Comparison of ENCODE assay signal across 13 mouse cellular contexts in the genomic region with DNA sequence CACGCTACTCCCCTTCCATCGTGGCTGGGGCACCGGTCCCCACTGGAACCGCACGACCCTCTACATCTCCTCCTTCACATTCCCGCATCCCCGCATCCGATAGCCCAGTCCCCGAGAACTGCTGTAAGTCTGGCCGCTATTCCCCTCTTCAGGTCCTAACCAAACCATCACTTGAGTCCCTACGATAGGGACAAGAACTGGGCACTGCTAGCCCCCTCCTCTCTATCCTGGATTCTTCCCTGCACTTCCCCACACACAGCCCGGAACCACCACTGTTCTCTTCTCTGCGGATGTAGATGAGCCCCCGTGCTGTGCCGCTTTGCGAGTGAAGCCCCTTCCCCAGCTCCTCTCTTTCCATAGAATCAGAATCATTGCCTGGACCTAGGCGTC. TPM values are rescaled to one million over a fixed set of nuclear protein-coding genes. Genes with fewer than 3 reads are reported as not detected.
A peak's percentile ranks its signal among the peaks of the same experiment; 100 is the strongest.
DNase-seq lines count a peak whose midpoint lies in the region; ATAC-seq and TF ChIP-seq lines count a peak whose summit lies in the region.
"Had no signal": no experiment of that assay in that cellular context is flagged by ENCODE, and none has a peak within 500 bp of the region (broad histone marks: within the 10 kb centered on the region; RNA-seq: fewer than 3 reads in every experiment).

No protein-coding gene starts in this region.

- H3K4me3 ChIP-seq in kidney, embryonic 16.5 days (ENCODE audit: low read length) = peak overlapping the region; percentile 68
- H3K4me3 ChIP-seq in kidney, adult 2 months (ENCODE audit: insufficient read depth, low read depth, low read length) = no peak overlapping the region
- H3K4me3 ChIP-seq in embryonic facial prominence, embryonic 15.5 days (replicated peaks) = peak overlapping the region; percentile 65
- peak overlapping the region; percentile 61 for H3K4me3 ChIP-seq in intestine, embryonic 14.5 days (ENCODE audit: low read depth, low read length)

- 0 out of 2 replicates have a peak, but pooled peaks cover 6% of the 10 kb centered on the region for H3K4me1 ChIP-seq in kidney, embryonic 16.5 days (ENCODE audit: insufficient read depth, low read length)
- no peaks in the 10 kb centered on the region for H3K4me1 ChIP-seq in kidney, adult 2 months (ENCODE audit: control insufficient read depth, insufficient read depth, low read length)
- H3K4me1 ChIP-seq in embryonic facial prominence, embryonic 15.5 days = peaks cover 14% of the 10 kb centered on the region
- 0 out of 2 replicates have a peak, but pooled peaks cover 6% of the 10 kb centered on the region for H3K4me1 ChIP-seq in intestine, embryonic 14.5 days (replicated peaks; ENCODE audit: control insufficient read depth, insufficient read depth, low read length)

- H3K4me2 ChIP-seq in kidney, embryonic 16.5 days (replicated peaks; ENCODE audit: low read depth, low read length) = peak overlapping the region; percentile 99
- H3K4me2 ChIP-seq in embryonic facial prominence, embryonic 15.5 days (replicated peaks) = peak overlapping the region; percentile 98
- H3K4me2 ChIP-seq in intestine, embryonic 14.5 days (ENCODE audit: low read length) = peak overlapping the region; percentile 89

- no peaks in the 10 kb centered on the region for H3K36me3 ChIP-seq in kidney, embryonic 16.5 days (ENCODE audit: insufficient read depth, low read length)
- H3K36me3 ChIP-seq in kidney, adult 2 months (ENCODE audit: control insufficient read depth, insufficient read depth, low read length) = peaks cover 1% of the 10 kb centered on the region
- H3K36me3 ChIP-seq in embryonic facial prominence, embryonic 15.5 days = no peaks in the 10 kb centered on the region
- H3K36me3 ChIP-seq in intestine, embryonic 14.5 days (ENCODE audit: control insufficient read depth, insufficient read depth, low read length) = no peaks in the 10 kb centered on the region

- no peak for DNase-seq in kidney, adult 2 months
- no peak for DNase-seq in intestine, embryonic 14.5 days (ENCODE audit: low spot score)
- DNase-seq in neural tube, embryonic 10.5 days (ENCODE audit: extremely low spot score, low spot score) = peak; percentile 42
- DNase-seq in thymus, postnatal 14 days = no peak
- DNase-seq in left cerebral cortex, adult 18-20 months (ENCODE audit: low spot score in 2 of 2) = no peak
- no peak for DNase-seq in c-Kit-positive CD71-positive TER-119-positive erythroid progenitor cells, embryonic 14.5 days (ENCODE audit: low spot score)
- DNase-seq: cerebellum, adult 8-10 months; lung, postnatal 4 days; retina, postnatal 1 day; thymus, postnatal 36 days had no signal

- H3K27me3 ChIP-seq in kidney, embryonic 16.5 days (ENCODE audit: insufficient read depth, low read length) = peaks cover 21% of the 10 kb centered on the region
- H3K27me3 ChIP-seq in kidney, adult 2 months (replicated peaks; ENCODE audit: control insufficient read depth, insufficient read depth, low read length) = no peaks in the 10 kb centered on the region
- peaks cover 37% of the 10 kb centered on the region for H3K27me3 ChIP-seq in embryonic facial prominence, embryonic 15.5 days
- peaks cover 21% of the 10 kb centered on the region for H3K27me3 ChIP-seq in intestine, embryonic 14.5 days (replicated peaks; ENCODE audit: control insufficient read depth, insufficient read depth, low read length)

- 2% methylated on average over 17 of the region's 17 CpGs for WGBS in kidney, embryonic 16.5 days
- 8% methylated on average over 17 of the region's 17 CpGs for WGBS in kidney, adult 2 months
- 3% methylated on average over 17 of the region's 17 CpGs for WGBS in embryonic facial prominence, embryonic 15.5 days
- WGBS in intestine, embryonic 14.5 days = 3% methylated on average over 17 of the region's 17 CpGs

- no peak for TF ChIP-seq CTCF in kidney, adult 2 months (conservative IDR thresholded peaks at IDR 0.05; ENCODE audit: insufficient read depth, insufficient read length, low read depth, low read length)

- H3K9ac ChIP-seq in kidney, embryonic 16.5 days (replicated peaks; ENCODE audit: low read length) = no peak overlapping the region
- no peak overlapping the region for H3K9ac ChIP-seq in embryonic facial prominence, embryonic 15.5 days
- H3K9ac ChIP-seq in intestine, embryonic 14.5 days (ENCODE audit: low read length) = no peak overlapping the region

- H3K27ac ChIP-seq in kidney, embryonic 16.5 days (ENCODE audit: low read length) = no peak overlapping the region
- no peak overlapping the region for H3K27ac ChIP-seq in kidney, adult 2 months (ENCODE audit: insufficient read depth, low read depth, low read length)
- no peak overlapping the region for H3K27ac ChIP-seq in embryonic facial prominence, embryonic 15.5 days (replicated peaks)
- no peak overlapping the region for H3K27ac ChIP-seq in intestine, embryonic 14.5 days (ENCODE audit: low read depth)

- no peak for TF ChIP-seq POLR2A in kidney, adult 2 months (IDR thresholded peaks at IDR 0.05; ENCODE audit: low read depth, low read length)

- ATAC-seq in kidney, embryonic 16.5 days (ENCODE audit: low FRiP score, low TSS enrichment) = no peak
- no peak for ATAC-seq in embryonic facial prominence, embryonic 15.5 days (ENCODE audit: insufficient number of reproducible peaks, low FRiP score, low TSS enrichment, low read depth)
- ATAC-seq in intestine, embryonic 14.5 days (replicated peaks; ENCODE audit: low FRiP score, low TSS enrichment, low read depth) = no peak

- H3K9me3 ChIP-seq in kidney, embryonic 16.5 days (ENCODE audit: low read length) = no peaks in the 10 kb centered on the region
- H3K9me3 ChIP-seq in embryonic facial prominence, embryonic 15.5 days (replicated peaks) = no peaks in the 10 kb centered on the region
- no peaks in the 10 kb centered on the region for H3K9me3 ChIP-seq in intestine, embryonic 14.5 days (ENCODE audit: control insufficient read depth, low read length)

RNA-seq across cellular contexts. Expression of a gene that starts 1.3 kb away (rescaled TPM):
- 2.3 and 2.5 TPM in 2 replicates for polyA plus RNA-seq in kidney, embryonic 16.5 days (2015; fragmentation: Nextera tagmentation; extraction: Ambion mirVana)
- 0.07 and 0.11 TPM in 2 replicates for polyA plus RNA-seq in kidney, adult 2 months (2012; rRNA removed)
- 2.5 and 4.7 TPM in 2 replicates for polyA plus RNA-seq in embryonic facial prominence, embryonic 15.5 days (2015; fragmentation: Nextera tagmentation; extraction: Ambion mirVana)
- 2.4 and 3.7 TPM in 2 replicates for polyA plus RNA-seq in intestine, embryonic 14.5 days (2014; fragmentation: Nextera tagmentation; extraction: Ambion mirVana)
- 10 to 100 TPM; 72.8 to 99.1 TPM for total RNA-seq in left cerebral cortex, adult 18-20 months (2021)
- total RNA-seq: CH12.LX had no signal

RNA-seq across cellular contexts. Expression of a gene that starts 13.9 kb away (rescaled TPM):
- polyA plus RNA-seq in kidney, embryonic 16.5 days (2015; fragmentation: Nextera tagmentation; extraction: Ambion mirVana) = 3.2 and 3.6 TPM in 2 replicates
- polyA plus RNA-seq in kidney, adult 2 months (2012; rRNA removed) = 115 and 194 TPM in 2 replicates
- polyA plus RNA-seq in embryonic facial prominence, embryonic 15.5 days (2015; fragmentation: Nextera tagmentation; extraction: Ambion mirVana) = 2.1 and 3.0 TPM in 2 replicates
- 1.5 and 2.0 TPM in 2 replicates for polyA plus RNA-seq in intestine, embryonic 14.5 days (2014; fragmentation: Nextera tagmentation; extraction: Ambion mirVana)
- under 1 TPM; 0.45 to 0.72 TPM for total RNA-seq in left cerebral cortex, adult 18-20 months (2021)

RNA-seq across cellular contexts. Expression of a gene that starts 53.1 kb away (rescaled TPM):
- polyA plus RNA-seq in kidney, embryonic 16.5 days (2015; fragmentation: Nextera tagmentation; extraction: Ambion mirVana) = 13.6 and 14.1 TPM in 2 replicates
- polyA plus RNA-seq in kidney, adult 2 months (2012; rRNA removed) = 48.2 and 55.6 TPM in 2 replicates
- 15.3 and 15.5 TPM in 2 replicates for polyA plus RNA-seq in embryonic facial prominence, embryonic 15.5 days (2015; fragmentation: Nextera tagmentation; extraction: Ambion mirVana)
- polyA plus RNA-seq in intestine, embryonic 14.5 days (2014; fragmentation: Nextera tagmentation; extraction: Ambion mirVana) = 16.8 and 17.9 TPM in 2 replicates
- 10 to 100 TPM; 27.1 to 28.1 TPM for total RNA-seq in left cerebral cortex, adult 18-20 months (2021)

RNA-seq across cellular contexts. Expression of a gene that starts 53.7 kb away (rescaled TPM):
- 0.13 TPM in 1 of 2 replicates, not detected in the other for polyA plus RNA-seq in kidney, embryonic 16.5 days (2015; fragmentation: Nextera tagmentation; extraction: Ambion mirVana)
- 0.08 TPM in 1 of 2 replicates, not detected in the other for polyA plus RNA-seq in kidney, adult 2 months (2012; rRNA removed)
- 0.09 and 0.30 TPM in 2 replicates for polyA plus RNA-seq in embryonic facial prominence, embryonic 15.5 days (2015; fragmentation: Nextera tagmentation; extraction: Ambion mirVana)
- polyA plus RNA-seq in intestine, embryonic 14.5 days (2014; fragmentation: Nextera tagmentation; extraction: Ambion mirVana) = 0.08 TPM in 1 of 2 replicates, not detected in the other
- under 1 TPM; 0.26 to 0.93 TPM for total RNA-seq in left cerebral cortex, adult 18-20 months (2021)

Comparison
In these comparisons a context has a peak if more than half of its experiments do, and no peak if none do; other contexts are left out.
1. RNA of a gene that starts 13.9 kb away (polyA plus RNA-seq): 115 to 194 TPM in kidney, adult 2 months; 3.2 to 3.6 TPM in kidney, embryonic 16.5 days, 2.1 to 3.0 TPM in embryonic facial prominence, embryonic 15.5 days and 1.5 to 2.0 TPM in intestine, embryonic 14.5 days; every median in the first group is over 10 times any median in the second.
2. Peak in every context shown above with its lines, with median percentiles within 50 percentile points of each other: H3K4me2 ChIP-seq.